Mouse (Mus musculus): Measurements from ENCODE around the gene Nr6a1. TPM values are rescaled to one million over a fixed set of nuclear protein-coding genes. Genes with fewer than 3 reads are reported as not detected.

The Nr6a1 gene
- total RNA-seq, 1 experiment from 2014 or later = 1.7 TPM

DNA sequence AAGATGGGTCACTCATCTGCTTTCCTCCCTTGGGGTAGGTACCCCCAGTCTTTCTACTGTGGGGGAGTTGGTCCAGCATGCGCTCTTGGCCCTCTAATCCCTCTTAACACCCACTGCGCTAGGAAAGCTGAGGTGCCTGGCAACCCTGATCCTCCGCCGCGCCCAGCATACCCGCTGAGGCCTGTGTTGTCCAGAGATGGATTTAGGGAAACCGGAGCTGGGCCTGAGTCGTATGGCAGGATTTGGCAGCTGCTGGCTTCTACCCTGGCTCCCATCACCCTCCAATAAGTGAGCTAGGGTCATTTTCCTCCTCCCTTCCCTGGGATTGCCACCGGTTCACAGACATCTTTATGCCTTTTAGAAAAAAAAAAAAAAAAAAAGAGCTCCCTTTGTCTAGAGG lies 231.7 kb downstream of the Nr6a1 start:
- ATAC-seq (replicated peaks; ENCODE audit: low read depth, poor library complexity, severe bottlenecking) = no peak

DNA sequence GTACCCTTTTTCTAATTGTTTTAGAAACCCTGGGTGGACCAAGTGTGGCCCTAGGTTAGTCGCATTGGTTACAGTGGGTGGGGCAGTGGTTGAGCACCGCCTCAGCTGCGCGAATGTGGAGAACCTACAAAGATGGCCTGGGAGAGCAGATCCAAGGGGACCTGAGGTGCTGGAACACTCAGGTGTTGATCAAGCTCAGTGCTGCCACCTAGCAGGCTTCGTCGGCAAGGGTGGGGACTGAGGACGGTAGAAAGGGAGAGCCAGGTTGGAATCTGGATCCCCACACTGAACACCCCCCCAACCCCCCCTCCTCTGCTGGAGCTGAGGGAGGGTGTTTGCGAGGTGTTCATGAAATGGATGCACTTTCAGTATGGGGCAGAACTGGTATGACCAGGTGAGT lies 235.9 kb downstream of the Nr6a1 start:
- peak; percentile 48 for ATAC-seq (replicated peaks; ENCODE audit: low read depth, poor library complexity, severe bottlenecking)

DNA sequence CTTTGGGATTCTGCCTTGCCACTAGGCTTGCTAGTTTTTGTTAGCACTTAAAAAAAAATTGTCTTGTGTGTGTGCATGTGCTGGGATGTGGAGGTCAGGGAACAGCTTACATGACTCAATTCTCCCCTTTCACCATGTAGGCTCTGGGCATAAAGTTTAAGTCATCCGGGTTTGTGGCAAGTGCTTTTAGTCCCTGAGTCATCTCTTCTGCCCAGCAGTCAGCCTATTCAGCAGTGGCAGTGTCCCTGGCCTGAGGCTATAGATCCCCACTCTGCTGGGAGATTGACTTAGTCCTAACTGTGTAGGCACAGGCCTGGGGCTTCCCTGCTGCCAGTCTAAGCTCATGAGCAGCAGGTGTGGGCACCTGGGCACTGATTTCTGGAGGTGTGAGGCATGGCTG lies 237.6 kb downstream of the Nr6a1 start:
- ATAC-seq (replicated peaks; ENCODE audit: low read depth, poor library complexity, severe bottlenecking) = no peak

DNA sequence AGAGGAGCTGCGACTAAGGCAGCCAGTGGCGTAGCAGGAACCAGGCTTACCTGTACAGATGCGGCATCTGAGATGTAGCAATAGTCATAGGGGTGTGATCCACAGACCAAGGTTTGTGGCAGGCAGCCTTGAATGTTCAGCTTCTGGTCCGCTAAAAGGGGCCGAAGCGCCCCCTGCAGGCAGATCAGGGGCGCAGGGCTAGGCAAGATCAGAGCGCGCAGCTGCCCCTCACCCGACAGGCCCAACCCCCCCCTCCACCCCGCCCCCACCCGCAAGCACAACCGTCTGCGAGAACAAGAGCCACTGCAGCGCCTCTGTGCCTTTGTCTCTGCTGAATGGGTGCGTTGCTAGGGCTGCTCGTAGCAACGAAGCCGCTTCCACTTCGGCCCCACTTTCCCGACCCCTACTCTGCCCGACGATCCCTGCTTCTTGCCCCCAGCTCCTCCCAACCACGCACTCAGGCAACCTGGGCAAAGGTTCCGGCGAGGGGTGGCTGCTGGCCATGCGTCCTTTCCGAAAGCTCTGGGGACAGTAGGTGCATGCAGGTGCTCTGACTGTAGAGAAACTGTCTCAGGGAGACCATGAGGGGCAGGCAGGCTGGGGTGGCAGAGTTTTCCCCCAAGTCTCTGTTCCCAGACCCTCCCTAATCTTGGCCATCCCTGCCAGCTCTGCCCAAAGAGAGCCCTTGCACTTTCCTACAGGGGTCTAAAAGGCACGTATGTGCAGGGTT lies 238.5 kb downstream of the Nr6a1 start:
- ATAC-seq (replicated peaks; ENCODE audit: low read depth, poor library complexity, severe bottlenecking) = peak; percentile 45; the same call in 1 of the 2 replicates

GRCm38 (mm10) chr2:38685746-38686145 lies 241.7 kb downstream of the Nr6a1 start:
- no peak for ATAC-seq (replicated peaks; ENCODE audit: low read depth, poor library complexity, severe bottlenecking)

GRCm38 (mm10) chr2:38683083-38683482 lies 244.4 kb downstream of the Nr6a1 start:
- ATAC-seq (replicated peaks; ENCODE audit: low read depth, poor library complexity, severe bottlenecking) = no peak

DNA sequence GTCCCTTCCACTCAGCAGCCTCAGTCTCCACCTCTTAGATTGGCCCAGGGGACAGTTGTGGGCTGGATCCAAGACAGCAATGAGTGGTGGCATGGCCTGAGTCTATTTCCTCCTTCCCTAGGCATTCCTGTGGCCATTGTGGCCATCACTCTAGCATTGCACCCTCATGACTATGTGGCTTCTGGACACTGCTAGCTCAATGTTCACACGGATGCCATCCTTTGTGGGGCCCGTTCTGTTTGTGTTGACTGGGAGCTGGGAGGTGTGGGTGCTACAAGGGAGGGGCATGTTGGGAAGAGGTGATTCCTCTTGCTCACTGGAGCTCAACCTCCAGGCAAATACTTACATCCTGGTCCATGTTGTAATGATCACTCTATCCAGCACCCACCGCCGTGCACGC lies 245.3 kb downstream of the Nr6a1 start:
- no peak for ATAC-seq (replicated peaks; ENCODE audit: low read depth, poor library complexity, severe bottlenecking)

DNA sequence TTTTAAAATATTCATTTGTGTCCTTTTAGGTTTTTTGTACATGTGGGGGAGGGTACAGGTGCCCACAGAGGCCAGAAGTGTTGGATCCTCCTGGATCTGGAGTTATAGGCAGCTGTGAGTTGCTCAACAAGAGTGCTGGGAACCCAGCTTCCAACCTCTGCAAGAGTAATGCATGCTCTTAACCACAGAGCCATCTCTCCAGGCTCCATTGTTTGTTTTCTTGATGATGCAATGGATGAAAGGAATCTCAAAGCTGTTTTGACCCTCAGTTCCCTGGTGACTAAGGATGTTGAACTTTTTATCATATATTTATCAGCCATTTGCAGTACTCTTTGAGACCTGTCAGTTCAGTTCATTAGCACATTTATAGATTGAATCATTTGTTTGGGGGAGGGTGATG lies 248.5 kb downstream of the Nr6a1 start:
- no peak for ATAC-seq (replicated peaks; ENCODE audit: low read depth, poor library complexity, severe bottlenecking)

DNA sequence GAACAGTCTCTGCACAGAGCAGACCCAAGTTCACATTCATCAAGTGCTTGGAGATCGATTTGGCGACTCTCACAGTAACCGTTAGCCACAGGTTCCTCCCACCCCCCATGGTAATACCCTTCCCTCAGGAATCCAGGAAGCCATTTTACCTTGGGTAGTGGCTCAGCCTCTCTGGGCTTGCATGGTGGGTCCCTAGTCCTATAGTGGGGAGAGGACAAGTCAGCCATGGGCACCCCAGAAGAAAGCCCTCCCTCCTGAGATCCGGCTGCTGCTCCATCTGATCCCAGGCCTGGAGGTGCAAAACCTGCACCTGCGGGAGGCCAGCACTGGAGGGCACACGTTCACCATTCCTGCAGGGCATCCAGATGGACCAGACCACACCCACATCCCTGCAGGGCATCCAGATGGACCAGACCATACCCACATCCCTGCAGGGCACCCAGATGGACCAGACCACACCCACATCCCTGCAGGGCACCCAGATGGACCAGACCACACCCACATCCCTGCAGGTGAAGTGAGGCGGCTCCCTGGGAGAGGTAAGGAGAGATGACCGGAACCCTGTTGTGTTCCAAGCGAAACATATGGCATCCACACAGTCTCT lies 252.0 kb downstream of the Nr6a1 start:
- no peak for ATAC-seq (replicated peaks; ENCODE audit: low read depth, poor library complexity, severe bottlenecking)

Other genes starting within 250 kb of the Nr6a1 start
- gene Nr5a1, start 213.1 kb downstream of the Nr6a1 start, total RNA-seq (2017) = not detected in 2 replicates
- not detected in 2 replicates for gene Olfml2a, start 4.3 kb upstream of the Nr6a1 start, total RNA-seq (2017)
- 0.18 and 0.34 TPM in 2 replicates for gene Wdr38, start 69.8 kb upstream of the Nr6a1 start, total RNA-seq (2017)
- 56.4 and 67.3 TPM in 2 replicates for gene Arpc5l, start 77.7 kb upstream of the Nr6a1 start, total RNA-seq (2017)
- 1,747 and 1,973 TPM in 2 replicates for gene Rpl35, start 77.9 kb upstream of the Nr6a1 start, total RNA-seq (2017)
- 11.5 and 21.1 TPM in 2 replicates for gene Golga1, start 137.9 kb upstream of the Nr6a1 start, total RNA-seq (2017)